Mouse (Mus musculus): ENCODE measurements around the gene Chd1. TPM values are rescaled to one million over a fixed set of nuclear protein-coding genes. Genes with fewer than 3 reads are reported as not detected.

Chd1 gene
- polyA plus RNA-seq, 1 experiment from 2014 or later, result 28.0 TPM

- Histone ChIP-seq H3K27ac (ENCODE audit: poor library complexity, severe bottlenecking) (no peak overlapping the region), H3K9me3 (replicated peaks) (no peaks in the 10 kb centered on the region), H3K4me1 (replicated peaks) (peaks cover 47% of the 10 kb centered on the region), H3K4me3 (no peak overlapping the region), H3K36me3 (peaks cover 7% of the 10 kb centered on the region), H3K4me2 (no peak overlapping the region), H3K9ac (no peak overlapping the region), H3K27me3 (replicated peaks) (no peaks in the 10 kb centered on the region)
- ATAC-seq (ENCODE audit: insufficient number of reproducible peaks, low FRiP score), result no peak
- WGBS, result 78% methylated on average over 13 of the region's 13 CpGs
Measured at GRCm38 (mm10) chr17:15812136-15812778, 107.5 kb downstream of the Chd1 start.

GRCm38 (mm10) chr17:15813658-15814212 lies 109.0 kb downstream of the Chd1 start:
- Histone ChIP-seq H3K4me3 (no peak overlapping the region), H3K36me3 (peaks cover 13% of the 10 kb centered on the region; the same call in 1 of the 2 replicates), H3K9ac (no peak overlapping the region), H3K4me1 (replicated peaks) (peaks cover 40% of the 10 kb centered on the region), H3K9me3 (replicated peaks) (no peaks in the 10 kb centered on the region), H3K4me2 (no peak overlapping the region), H3K27ac (ENCODE audit: poor library complexity, severe bottlenecking) (peak overlapping the region; percentile 58), H3K27me3 (replicated peaks) (no peaks in the 10 kb centered on the region)
- 0 out of 2 replicates have a peak, but pooled peaks have one; percentile 25 for ATAC-seq (ENCODE audit: insufficient number of reproducible peaks, low FRiP score)
- WGBS, result 61% methylated on average over 3 of the region's 3 CpGs

GRCm38 (mm10) chr17:15815312-15816018 lies 110.7 kb downstream of the Chd1 start:
- Histone ChIP-seq H3K4me3 (no peak overlapping the region), H3K27ac (ENCODE audit: poor library complexity, severe bottlenecking) (no peak overlapping the region), H3K36me3 (peaks cover 18% of the 10 kb centered on the region; the same call in 1 of the 2 replicates), H3K27me3 (replicated peaks) (no peaks in the 10 kb centered on the region), H3K9ac (no peak overlapping the region), H3K4me1 (replicated peaks) (peaks cover 41% of the 10 kb centered on the region), H3K4me2 (no peak overlapping the region), H3K9me3 (replicated peaks) (no peaks in the 10 kb centered on the region)
- no peak for ATAC-seq (ENCODE audit: insufficient number of reproducible peaks, low FRiP score)
- 86% methylated on average over 10 of the region's 10 CpGs for WGBS

GRCm38 (mm10) chr17:15816379-15817095 lies 111.8 kb downstream of the Chd1 start:
- no peak for ATAC-seq (ENCODE audit: insufficient number of reproducible peaks, low FRiP score)
- no peaks in the 10 kb centered on the region for H3K27me3 ChIP-seq (replicated peaks)

GRCm38 (mm10) chr17:15817096-15817450 lies 112.3 kb downstream of the Chd1 start:
- no peak for ATAC-seq (ENCODE audit: insufficient number of reproducible peaks, low FRiP score)

More at GRCm38 (mm10) chr17:15816379-15817095, 111.8 kb downstream of the Chd1 start:
- H3K27ac ChIP-seq (ENCODE audit: poor library complexity, severe bottlenecking), result no peak overlapping the region
- H3K4me1 ChIP-seq (replicated peaks), result peaks cover 41% of the 10 kb centered on the region
- no peak overlapping the region for H3K9ac ChIP-seq
- no peak overlapping the region for H3K4me2 ChIP-seq
- H3K9me3 ChIP-seq (replicated peaks), result no peaks in the 10 kb centered on the region
- 79% methylated on average over 11 of the region's 11 CpGs for WGBS
- no peak overlapping the region for H3K4me3 ChIP-seq
- peaks cover 20% of the 10 kb centered on the region for H3K36me3 ChIP-seq

GRCm38 (mm10) chr17:15817634-15818033 lies 112.9 kb downstream of the Chd1 start:
- Histone ChIP-seq H3K9me3 (replicated peaks) (no peaks in the 10 kb centered on the region), H3K4me3 (no peak overlapping the region), H3K4me2 (no peak overlapping the region), H3K27ac (ENCODE audit: poor library complexity, severe bottlenecking) (no peak overlapping the region), H3K27me3 (replicated peaks) (no peaks in the 10 kb centered on the region), H3K4me1 (replicated peaks) (peaks cover 41% of the 10 kb centered on the region), H3K36me3 (peaks cover 20% of the 10 kb centered on the region), H3K9ac (no peak overlapping the region)
- ATAC-seq (ENCODE audit: insufficient number of reproducible peaks, low FRiP score), result no peak
- WGBS, result 69% methylated on average over 2 of the region's 2 CpGs

More at GRCm38 (mm10) chr17:15817096-15817450, 112.3 kb downstream of the Chd1 start:
- Histone ChIP-seq H3K27ac (ENCODE audit: poor library complexity, severe bottlenecking) (no peak overlapping the region), H3K4me3 (no peak overlapping the region), H3K36me3 (peaks cover 20% of the 10 kb centered on the region), H3K9ac (no peak overlapping the region), H3K4me2 (no peak overlapping the region), H3K9me3 (replicated peaks) (no peaks in the 10 kb centered on the region), H3K27me3 (replicated peaks) (no peaks in the 10 kb centered on the region), H3K4me1 (replicated peaks) (peaks cover 41% of the 10 kb centered on the region)
- WGBS, result 88% methylated on average over 5 of the region's 5 CpGs

- no peaks in the 10 kb centered on the region for H3K27me3 ChIP-seq (replicated peaks)
- no peaks in the 10 kb centered on the region for H3K9me3 ChIP-seq (replicated peaks)
- peaks cover 20% of the 10 kb centered on the region for H3K36me3 ChIP-seq
- H3K4me1 ChIP-seq (replicated peaks), result peaks cover 44% of the 10 kb centered on the region
- no peak overlapping the region for H3K4me2 ChIP-seq
- H3K27ac ChIP-seq (ENCODE audit: poor library complexity, severe bottlenecking), result no peak overlapping the region
- H3K9ac ChIP-seq, result no peak overlapping the region
- 68% methylated on average over 8 of the region's 8 CpGs for WGBS
- H3K4me3 ChIP-seq, result no peak overlapping the region
- no peak for ATAC-seq (ENCODE audit: insufficient number of reproducible peaks, low FRiP score)
Measured at GRCm38 (mm10) chr17:15818372-15818771, 113.6 kb downstream of the Chd1 start.

GRCm38 (mm10) chr17:15820146-15820545 lies 115.4 kb downstream of the Chd1 start:
- Histone ChIP-seq H3K9ac (no peak overlapping the region), H3K4me2 (no peak overlapping the region), H3K4me3 (no peak overlapping the region), H3K4me1 (replicated peaks) (peaks cover 45% of the 10 kb centered on the region), H3K27me3 (replicated peaks) (no peaks in the 10 kb centered on the region), H3K27ac (ENCODE audit: poor library complexity, severe bottlenecking) (no peak overlapping the region), H3K36me3 (peaks cover 20% of the 10 kb centered on the region), H3K9me3 (replicated peaks) (no peaks in the 10 kb centered on the region)
- 66% methylated on average over 6 of the region's 6 CpGs for WGBS
- no peak for ATAC-seq (ENCODE audit: insufficient number of reproducible peaks, low FRiP score)

GRCm38 (mm10) chr17:15820761-15821160 lies 116.0 kb downstream of the Chd1 start:
- Histone ChIP-seq H3K4me2 (no peak overlapping the region), H3K4me1 (replicated peaks) (peaks cover 45% of the 10 kb centered on the region), H3K9ac (no peak overlapping the region), H3K27ac (ENCODE audit: poor library complexity, severe bottlenecking) (no peak overlapping the region), H3K9me3 (replicated peaks) (no peaks in the 10 kb centered on the region), H3K4me3 (no peak overlapping the region), H3K36me3 (peaks cover 20% of the 10 kb centered on the region), H3K27me3 (replicated peaks) (no peaks in the 10 kb centered on the region)
- 83% methylated on average over 10 of the region's 10 CpGs for WGBS
- no peak for ATAC-seq (ENCODE audit: insufficient number of reproducible peaks, low FRiP score)

- H3K27me3 ChIP-seq (replicated peaks), result no peaks in the 10 kb centered on the region
- H3K9me3 ChIP-seq (replicated peaks), result no peaks in the 10 kb centered on the region
- ATAC-seq (ENCODE audit: insufficient number of reproducible peaks, low FRiP score), result no peak
- no peak overlapping the region for H3K9ac ChIP-seq
- H3K27ac ChIP-seq (ENCODE audit: poor library complexity, severe bottlenecking), result no peak overlapping the region
- H3K4me2 ChIP-seq, result no peak overlapping the region
- WGBS, result 85% methylated on average over 4 of the region's 4 CpGs
- H3K36me3 ChIP-seq, result peaks cover 20% of the 10 kb centered on the region
- H3K4me3 ChIP-seq, result no peak overlapping the region
- peaks cover 43% of the 10 kb centered on the region for H3K4me1 ChIP-seq (replicated peaks)
Measured at GRCm38 (mm10) chr17:15821706-15822105, 116.9 kb downstream of the Chd1 start.

Data from heart, embryonic 12.5 days (tissue).